Mouse (Mus musculus): Measurements from ENCODE around the gene Cacna2d3.

Gene Cacna2d3

GRCm38 (mm10) chr14:29082171-29082570 is 639.5 kb downstream of the Cacna2d3 start:
- DNase-seq (ENCODE audit: extremely low read depth, low read depth, low spot score): no peak

- peak; percentile 93 for DNase-seq (ENCODE audit: extremely low read depth, low read depth, low spot score)
Observed at GRCm38 (mm10) chr14:29080630-29081029, 641.0 kb downstream of the Cacna2d3 start.

GRCm38 (mm10) chr14:29080228-29080627 is 641.4 kb downstream of the Cacna2d3 start:
- DNase-seq (ENCODE audit: extremely low read depth, low read depth, low spot score): no peak

- DNase-seq (ENCODE audit: extremely low read depth, low read depth, low spot score): no peak
Observed at GRCm38 (mm10) chr14:29077418-29077817, 644.2 kb downstream of the Cacna2d3 start.

- no peak for DNase-seq (ENCODE audit: extremely low read depth, low read depth, low spot score)
Observed at GRCm38 (mm10) chr14:29073747-29074146, 647.9 kb downstream of the Cacna2d3 start.

GRCm38 (mm10) chr14:29062676-29063075 is 659.0 kb downstream of the Cacna2d3 start:
- DNase-seq (ENCODE audit: extremely low read depth, low read depth, low spot score): no peak

GRCm38 (mm10) chr14:29061491-29061890 is 660.2 kb downstream of the Cacna2d3 start:
- DNase-seq (ENCODE audit: extremely low read depth, low read depth, low spot score): no peak

GRCm38 (mm10) chr14:29060679-29061078 is 661.0 kb downstream of the Cacna2d3 start:
- DNase-seq (ENCODE audit: extremely low read depth, low read depth, low spot score): no peak

GRCm38 (mm10) chr14:29051951-29052835 is 669.5 kb downstream of the Cacna2d3 start:
- no peak for DNase-seq (ENCODE audit: extremely low read depth, low read depth, low spot score)

- no peak for DNase-seq (ENCODE audit: extremely low read depth, low read depth, low spot score)
Observed at GRCm38 (mm10) chr14:29042355-29042754, 679.3 kb downstream of the Cacna2d3 start.

GRCm38 (mm10) chr14:29041498-29041897 is 680.2 kb downstream of the Cacna2d3 start:
- no peak for DNase-seq (ENCODE audit: extremely low read depth, low read depth, low spot score)

GRCm38 (mm10) chr14:29040606-29041364 is 680.9 kb downstream of the Cacna2d3 start:
- no peak for DNase-seq (ENCODE audit: extremely low read depth, low read depth, low spot score)

- DNase-seq (ENCODE audit: extremely low read depth, low read depth, low spot score): no peak
Observed at GRCm38 (mm10) chr14:29038246-29038645, 683.4 kb downstream of the Cacna2d3 start.

- no peak for DNase-seq (ENCODE audit: extremely low read depth, low read depth, low spot score)
Observed at GRCm38 (mm10) chr14:29031858-29032395, 689.7 kb downstream of the Cacna2d3 start.

- DNase-seq (ENCODE audit: extremely low read depth, low read depth, low spot score): peak; percentile 16
Observed at GRCm38 (mm10) chr14:29030519-29030918, 691.1 kb downstream of the Cacna2d3 start.

GRCm38 (mm10) chr14:29029896-29030420 is 691.7 kb downstream of the Cacna2d3 start:
- DNase-seq (ENCODE audit: extremely low read depth, low read depth, low spot score): peak; percentile 83

GRCm38 (mm10) chr14:29029107-29029469 is 692.6 kb downstream of the Cacna2d3 start:
- DNase-seq (ENCODE audit: extremely low read depth, low read depth, low spot score): no peak

- no peak for DNase-seq (ENCODE audit: extremely low read depth, low read depth, low spot score)
Observed at GRCm38 (mm10) chr14:29028391-29029106, 693.1 kb downstream of the Cacna2d3 start.

- DNase-seq (ENCODE audit: extremely low read depth, low read depth, low spot score): no peak
Observed at GRCm38 (mm10) chr14:29027276-29027675, 694.4 kb downstream of the Cacna2d3 start.

- no peak for DNase-seq (ENCODE audit: extremely low read depth, low read depth, low spot score)
Observed at GRCm38 (mm10) chr14:29025335-29025734, 696.3 kb downstream of the Cacna2d3 start.

GRCm38 (mm10) chr14:29023246-29023645 is 698.4 kb downstream of the Cacna2d3 start:
- no peak for DNase-seq (ENCODE audit: extremely low read depth, low read depth, low spot score)

All from fat pad, adult 2 months (tissue).